Mouse (Mus musculus) left cerebral cortex, adult 11 months (tissue): ENCODE results near the gene Dync1li2.

ENCODE experiments used
- DNase-seq: peaks from one replicate; pipeline ENCODE4 v3.0.0; 2022; ENCODE audit warnings: low spot score

The Dync1li2 gene

GRCm38 (mm10) chr8:104380269-104380668 lies 62.6 kb downstream of the Dync1li2 start:
- DNase-seq: no peak

- no peak for DNase-seq
These were observed 63.5 kb downstream of the Dync1li2 start for GRCm38 (mm10) chr8:104379301-104379836.

DNA sequence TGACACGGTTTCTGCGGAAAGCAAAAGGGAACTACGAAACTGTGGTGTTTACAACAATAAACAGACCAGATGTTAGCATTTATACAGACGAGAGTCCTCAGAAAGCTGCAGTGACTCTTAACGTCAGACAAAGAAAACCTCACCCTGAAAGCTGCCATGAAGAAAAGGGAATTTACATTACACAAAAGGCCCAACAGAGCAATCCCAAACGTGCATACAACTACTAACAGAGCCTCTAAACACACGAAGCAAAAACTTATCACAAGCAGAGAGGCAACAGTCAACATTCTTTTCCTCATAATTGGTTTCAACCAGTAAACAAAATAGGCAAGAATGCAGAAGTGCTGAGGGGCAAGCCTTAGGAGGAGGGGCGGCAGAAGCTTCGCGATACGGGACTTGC lies 66.2 kb downstream of the Dync1li2 start:
- DNase-seq: no peak

DNA sequence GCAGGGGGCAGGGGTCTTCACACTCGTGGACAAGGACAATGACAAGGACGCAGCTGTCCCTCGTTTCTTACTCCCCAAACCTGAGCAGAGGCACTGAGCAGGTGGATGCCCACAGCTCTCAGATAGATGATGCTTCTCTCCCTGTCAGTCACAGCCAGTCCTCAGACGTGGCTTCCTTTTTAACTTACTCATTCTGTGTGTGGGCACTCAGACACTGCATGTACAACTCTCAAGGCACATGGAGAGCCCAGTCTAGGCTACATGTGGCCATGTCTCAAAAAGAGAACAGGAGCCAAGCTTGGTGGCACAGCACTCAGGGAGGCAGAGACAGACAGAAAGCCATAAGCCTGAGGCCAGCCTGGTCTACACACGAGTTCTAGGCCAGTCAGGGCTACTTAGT lies 66.9 kb downstream of the Dync1li2 start:
- no peak for DNase-seq

- no peak for DNase-seq
These were observed 67.7 kb downstream of the Dync1li2 start for GRCm38 (mm10) chr8:104374864-104375846.

DNA sequence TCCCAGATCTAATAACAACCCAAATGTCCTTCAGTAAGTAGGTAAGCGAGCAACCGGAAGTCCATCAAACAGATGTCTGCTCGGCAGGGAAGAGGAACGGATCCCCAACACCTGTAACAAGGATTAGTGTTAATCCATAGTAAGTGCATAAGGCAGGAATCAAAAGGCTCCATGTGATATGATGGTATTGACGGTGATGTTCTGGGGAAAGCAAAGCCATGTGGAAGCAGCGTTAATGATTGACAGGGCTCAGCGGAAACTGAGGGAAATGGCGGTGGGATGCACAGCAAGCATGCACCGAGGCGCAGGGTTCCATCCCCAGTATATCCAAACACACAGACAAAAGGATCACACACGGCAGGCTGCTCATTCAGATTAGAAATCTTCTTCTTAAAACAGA lies 68.6 kb downstream of the Dync1li2 start:
- no peak for DNase-seq

- DNase-seq: no peak
These were observed 69.1 kb downstream of the Dync1li2 start for GRCm38 (mm10) chr8:104373779-104374178.

- DNase-seq: no peak
These were observed 71.7 kb downstream of the Dync1li2 start for GRCm38 (mm10) chr8:104371121-104371520.

- no peak for DNase-seq
These were observed 72.8 kb downstream of the Dync1li2 start for GRCm38 (mm10) chr8:104370071-104370470.

GRCm38 (mm10) chr8:104369591-104369990 lies 73.3 kb downstream of the Dync1li2 start:
- no peak for DNase-seq
